Mouse (Mus musculus): Measurements from ENCODE around the gene Hoxa2.

DNA sequence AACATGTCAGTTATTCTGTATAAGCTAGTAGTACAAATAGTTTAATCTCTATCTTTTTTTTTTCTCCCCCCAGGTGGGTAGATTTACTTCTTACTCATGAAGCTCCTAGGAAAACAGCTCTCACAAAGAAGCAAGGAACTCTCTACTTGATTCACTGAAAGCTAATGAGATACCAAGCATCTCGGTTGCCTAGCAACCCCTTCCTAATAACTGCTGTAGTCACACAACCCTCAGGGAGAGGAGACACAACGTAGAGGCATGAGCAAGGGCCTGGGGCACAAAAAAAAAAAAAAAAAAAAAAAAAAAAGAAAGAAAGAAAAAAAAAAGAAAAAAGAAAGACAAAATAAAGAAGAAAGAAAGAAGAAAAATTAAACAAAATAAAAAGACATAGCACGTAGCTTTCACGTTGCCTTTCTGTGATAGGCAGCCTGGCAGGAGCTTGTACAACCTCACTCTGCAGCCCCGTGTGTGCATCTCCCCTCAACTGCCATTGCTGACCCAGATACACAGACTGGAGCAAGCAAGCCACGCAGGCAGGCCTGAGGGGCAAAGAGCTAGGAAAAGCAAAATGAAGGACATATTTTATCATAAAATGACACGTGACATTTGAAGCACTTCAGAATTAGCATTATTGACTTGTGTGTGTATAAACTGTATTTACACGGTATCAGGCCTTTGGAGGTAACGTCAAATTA, 26.6 kb downstream of the Hoxa2 start:
- no peak for TF ChIP-seq POLR2A (IDR thresholded peaks at IDR 0.05; ENCODE audit: insufficient read depth, low read depth, low read length)
- no peak for TF ChIP-seq CTCF (IDR thresholded peaks at IDR 0.05; ENCODE audit: insufficient read depth, low read depth, low read length)

Measured in olfactory bulb, adult 2 months (tissue).